Mouse (Mus musculus) neural tube, embryonic 13.5 days (tissue): ENCODE results near the gene Olfr522. TPM values are rescaled to one million over a fixed set of nuclear protein-coding genes. Genes with fewer than 3 reads are reported as not detected.

Experiments used
- ATAC-seq: fragments of 200-750 bp; cut with Nextera tagmentation; 2 replicates; pipeline ENCODE4 v1.8.0; 2017; ENCODE audit warnings: low read depth, mild to moderate bottlenecking, moderate TSS enrichment, moderate library complexity
- H3K27ac ChIP-seq: fragments of 300-500 bp; sonication (generic); replicated peaks from 2 replicates; pipeline ENCODE4 v1.5.1; 2015; ENCODE audit warnings: moderate library complexity, mild to moderate bottlenecking, inconsistent platforms
- H3K27me3 ChIP-seq: fragments of 300-500 bp; sonication (generic); 2 replicates; pipeline ENCODE4 v1.6.1; 2015; ENCODE audit warnings: mild to moderate bottlenecking, inconsistent platforms
- H3K36me3 ChIP-seq: fragments of 300-500 bp; sonication (generic); 2 replicates; pipeline ENCODE4 v1.6.1; 2015; ENCODE audit warnings: mild to moderate bottlenecking, inconsistent platforms
- H3K4me1 ChIP-seq: fragments of 300-500 bp; sonication (generic); replicated peaks from 2 replicates; pipeline ENCODE4 v1.6.1; 2015; ENCODE audit warnings: inconsistent platforms
- H3K4me2 ChIP-seq: fragments of 300-500 bp; sonication (generic); 2 replicates; pipeline ENCODE4 v1.6.1; 2015; ENCODE audit warnings: inconsistent platforms, mild to moderate bottlenecking, moderate library complexity
- H3K4me3 ChIP-seq: fragments of 300-500 bp; sonication (generic); 2 replicates; pipeline ENCODE4 v1.5.1; 2015; ENCODE audit warnings: mild to moderate bottlenecking, inconsistent platforms
- H3K9ac ChIP-seq: fragments of 300-500 bp; sonication (generic); 2 replicates; pipeline ENCODE4 v1.6.1; 2015; ENCODE audit warnings: moderate library complexity, mild to moderate bottlenecking, inconsistent platforms
- H3K9me3 ChIP-seq: fragments of 300-500 bp; sonication (generic); 2 replicates; pipeline ENCODE4 v1.6.1; 2016; ENCODE audit warnings: inconsistent platforms
- WGBS: fragments of 180-500 bp; shearing (Covaris S2); methylation state at CpG from one replicate; pipeline ENCODE4 v1.1.7; 2015; 5-methylcytosine and 5-hydroxymethylcytosine counted together
- polyA plus RNA-seq: library from polyadenylated mRNA; unstranded; fragments of >200 nt; fragmentation: Nextera tagmentation; extraction: Ambion mirVana; gene quantifications from 2 replicates; pipeline ENCODE4 v1.2.1, GENCODE M21; 2015

The Olfr522 gene
- polyA plus RNA-seq: not detected in 2 replicates

DNA sequence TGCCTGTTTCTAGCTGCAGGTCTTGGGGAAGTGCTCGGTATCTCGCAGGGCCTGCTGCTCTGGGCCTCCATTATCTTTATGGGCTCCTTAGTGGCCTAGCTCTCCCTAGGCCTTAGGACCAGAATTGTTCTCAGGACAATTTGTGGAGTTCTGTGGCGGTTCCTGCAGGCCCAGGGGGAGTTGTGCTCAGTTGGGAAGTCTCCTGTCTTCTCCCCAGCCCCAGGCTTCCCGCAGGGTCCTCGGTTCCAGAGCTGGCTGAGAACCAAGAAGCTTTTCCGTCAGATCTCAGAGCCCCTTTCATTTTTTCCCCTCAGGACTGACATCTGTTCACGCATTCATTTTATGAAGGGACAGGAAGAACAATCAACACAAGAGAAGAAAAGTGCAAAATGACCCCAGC is at the start of gene Olfr522:
Gene Olfr522, minus strand, starts transcription at position 101 of the 400 bp plus-strand sequence.
- no peak within 1 kb of the TSS for H3K4me2 ChIP-seq
- H3K27ac ChIP-seq: no peak within 1 kb of the TSS
- no peaks in the 10 kb centered on the region for H3K9me3 ChIP-seq
- H3K4me1 ChIP-seq: no peaks in the 10 kb centered on the region
- H3K27me3 ChIP-seq: no peaks in the 10 kb centered on the region
- H3K4me3 ChIP-seq: no peak within 1 kb of the TSS
- ATAC-seq: no peak
- no peaks in the 10 kb centered on the region for H3K36me3 ChIP-seq
- no peak within 1 kb of the TSS for H3K9ac ChIP-seq
- 73% methylated on average over 7 of the region's 7 CpGs for WGBS

DNA sequence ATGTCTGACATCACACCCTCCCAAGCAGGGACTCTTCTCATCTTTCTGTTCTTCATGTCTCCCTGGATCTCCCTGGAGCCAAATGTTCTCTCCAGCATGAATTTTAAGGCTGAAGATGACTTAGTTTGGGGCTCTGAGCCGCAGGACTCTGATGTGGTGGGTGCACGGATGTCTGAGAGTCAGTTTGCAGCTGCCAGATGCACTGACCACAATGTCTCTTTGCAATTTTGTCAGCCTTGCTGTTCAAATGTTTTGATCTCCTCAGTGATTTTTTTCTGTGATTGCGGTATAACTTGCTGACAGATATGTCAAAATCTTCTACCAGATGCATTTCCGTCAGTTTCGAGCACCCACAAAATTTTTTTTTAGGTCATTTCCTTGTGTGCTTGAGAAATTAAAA is 49.3 kb upstream of the Olfr522 start:
- H3K27ac ChIP-seq: no peak overlapping the region
- H3K9me3 ChIP-seq: no peaks in the 10 kb centered on the region
- H3K4me1 ChIP-seq: no peaks in the 10 kb centered on the region
- no peak overlapping the region for H3K4me2 ChIP-seq
- no peak for ATAC-seq
- WGBS: 87% methylated on average over 5 of the region's 5 CpGs
- H3K36me3 ChIP-seq: no peaks in the 10 kb centered on the region
- no peak overlapping the region for H3K9ac ChIP-seq
- no peaks in the 10 kb centered on the region for H3K27me3 ChIP-seq
- H3K4me3 ChIP-seq: no peak overlapping the region

DNA sequence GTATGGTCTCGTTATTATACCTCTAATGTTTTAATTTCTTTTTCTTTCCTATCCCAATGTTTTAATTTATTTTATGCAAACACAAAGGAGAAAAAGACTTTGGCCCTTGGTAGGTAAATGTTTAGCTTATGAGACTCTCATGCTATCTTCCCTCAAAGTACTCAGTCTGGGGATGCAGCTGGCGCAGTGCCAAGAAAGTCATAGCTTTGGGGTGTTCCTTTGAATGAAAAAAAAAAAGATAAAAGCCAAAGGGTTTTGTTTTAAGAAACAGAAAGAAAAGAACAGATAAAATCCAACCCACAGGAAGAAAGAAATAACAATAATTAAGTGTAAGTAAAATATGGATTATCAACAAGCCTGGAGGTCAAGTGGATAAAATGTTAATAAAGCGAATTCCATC is 44.1 kb upstream of the Olfr522 start:
- no peak overlapping the region for H3K27ac ChIP-seq
- no peaks in the 10 kb centered on the region for H3K36me3 ChIP-seq
- H3K27me3 ChIP-seq: no peaks in the 10 kb centered on the region
- no peaks in the 10 kb centered on the region for H3K4me1 ChIP-seq
- H3K4me3 ChIP-seq: no peak overlapping the region
- H3K9ac ChIP-seq: no peak overlapping the region
- WGBS: 87% methylated on average over 3 of the region's 3 CpGs
- no peaks in the 10 kb centered on the region for H3K9me3 ChIP-seq
- no peak overlapping the region for H3K4me2 ChIP-seq
- ATAC-seq: no peak

DNA sequence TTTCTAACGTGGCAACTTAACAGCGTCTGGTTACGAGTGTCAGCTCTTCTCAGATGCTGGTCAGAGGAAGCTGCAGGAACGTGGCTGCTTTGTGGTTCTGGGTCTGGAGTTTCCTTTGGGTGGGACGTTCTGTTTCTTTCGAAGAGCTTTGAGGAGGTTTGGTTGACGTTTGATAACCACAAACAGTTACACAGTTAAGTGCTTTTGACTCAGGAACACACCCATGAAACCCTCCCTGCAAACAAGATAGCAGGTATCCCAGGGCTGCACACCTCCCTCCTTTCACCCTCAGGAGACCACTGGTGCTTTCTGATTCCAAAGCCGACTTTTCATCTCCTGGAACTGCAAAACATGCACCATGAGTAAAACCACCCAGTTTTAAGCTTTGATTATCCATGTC is 43.6 kb upstream of the Olfr522 start:
- Histone ChIP-seq H3K9ac (no peak overlapping the region), H3K4me3 (no peak overlapping the region), H3K27me3 (no peaks in the 10 kb centered on the region), H3K36me3 (no peaks in the 10 kb centered on the region), H3K4me1 (no peaks in the 10 kb centered on the region), H3K9me3 (no peaks in the 10 kb centered on the region), H3K27ac (no peak overlapping the region), H3K4me2 (no peak overlapping the region)
- ATAC-seq: no peak
- WGBS: 82% methylated on average over 8 of the region's 8 CpGs

DNA sequence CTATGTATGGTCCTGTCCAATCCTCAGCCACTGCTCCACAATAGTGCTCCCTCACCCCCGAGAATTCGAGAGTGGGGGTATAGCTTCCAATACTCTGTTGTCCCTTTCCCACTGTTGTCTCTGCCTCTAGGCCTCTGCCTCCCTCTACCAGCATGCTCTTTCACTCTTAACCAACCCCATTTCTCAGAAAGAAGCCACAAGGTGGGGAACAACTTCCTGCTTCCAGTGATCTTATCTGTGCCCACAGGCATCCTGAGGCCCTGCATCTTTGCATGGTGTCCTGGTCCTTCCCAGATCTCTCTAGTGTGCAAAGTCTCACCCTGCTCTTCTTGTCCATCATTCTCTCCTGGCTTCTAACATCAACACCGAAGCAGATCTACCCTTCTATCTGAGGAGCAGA is 42.3 kb upstream of the Olfr522 start:
- Histone ChIP-seq H3K4me2 (no peak overlapping the region), H3K9ac (no peak overlapping the region), H3K27me3 (no peaks in the 10 kb centered on the region), H3K4me1 (no peaks in the 10 kb centered on the region), H3K4me3 (no peak overlapping the region), H3K36me3 (no peaks in the 10 kb centered on the region), H3K9me3 (no peaks in the 10 kb centered on the region), H3K27ac (no peak overlapping the region)
- WGBS: 92% methylated on average over 3 of the region's 3 CpGs
- ATAC-seq: no peak

DNA sequence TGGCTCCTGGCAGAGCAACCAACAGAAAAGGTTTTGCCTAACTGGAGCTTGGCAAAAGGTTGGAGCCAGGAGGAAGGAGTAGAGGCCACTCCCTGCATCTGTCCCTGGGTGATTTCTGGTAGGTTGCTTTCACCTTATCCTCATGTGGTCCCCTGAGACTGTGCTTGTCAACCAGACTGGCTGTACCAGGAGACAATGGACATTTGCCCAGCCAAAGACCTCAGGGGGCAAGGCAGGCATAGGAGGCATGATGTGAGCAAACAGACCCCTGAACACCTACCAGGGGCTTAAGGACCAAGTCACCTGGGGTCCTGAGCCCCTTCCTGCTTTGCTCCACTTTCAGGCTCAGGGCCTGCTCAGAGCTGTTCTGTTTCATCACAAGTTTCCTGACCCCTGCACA is 41.3 kb upstream of the Olfr522 start, which contains the start of gene Olfr524:
Gene Olfr524, minus strand, starts transcription at position 101 of the 400 bp plus-strand sequence.
- no peak for ATAC-seq
- no peaks in the 10 kb centered on the region for H3K4me1 ChIP-seq
- no peak within 1 kb of the TSS for H3K27ac ChIP-seq
- no peaks in the 10 kb centered on the region for H3K9me3 ChIP-seq
- H3K4me3 ChIP-seq: no peak within 1 kb of the TSS
- no peaks in the 10 kb centered on the region for H3K36me3 ChIP-seq
- H3K9ac ChIP-seq: no peak within 1 kb of the TSS
- H3K27me3 ChIP-seq: no peaks in the 10 kb centered on the region
- no peak within 1 kb of the TSS for H3K4me2 ChIP-seq

DNA sequence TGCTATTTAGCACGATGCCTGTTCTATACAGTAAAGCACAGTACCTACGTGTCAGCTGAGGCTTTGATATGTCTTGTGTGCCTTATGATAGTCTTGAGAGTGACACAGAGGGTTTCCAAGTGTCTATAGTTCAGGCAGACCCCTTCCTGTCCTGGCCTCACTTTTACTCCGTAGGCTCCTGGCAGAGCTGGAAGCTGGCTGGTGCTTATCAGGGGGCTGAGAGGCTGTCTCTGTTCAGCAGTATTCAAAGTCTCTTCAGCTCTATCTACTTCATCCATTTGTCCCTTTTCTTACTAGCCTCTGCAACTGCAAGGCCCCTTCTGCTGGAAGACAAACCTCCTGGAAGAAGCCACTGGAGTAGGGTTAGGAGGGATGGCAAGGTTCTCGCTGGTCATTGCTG is 36.5 kb upstream of the Olfr522 start:
- H3K9ac ChIP-seq: no peak overlapping the region
- no peak overlapping the region for H3K4me3 ChIP-seq
- H3K9me3 ChIP-seq: no peaks in the 10 kb centered on the region
- H3K4me1 ChIP-seq: no peaks in the 10 kb centered on the region
- no peaks in the 10 kb centered on the region for H3K36me3 ChIP-seq
- no peak overlapping the region for H3K4me2 ChIP-seq
- H3K27ac ChIP-seq: no peak overlapping the region
- no peaks in the 10 kb centered on the region for H3K27me3 ChIP-seq
- 90% methylated on average over 4 of the region's 4 CpGs for WGBS
- ATAC-seq: no peak

DNA sequence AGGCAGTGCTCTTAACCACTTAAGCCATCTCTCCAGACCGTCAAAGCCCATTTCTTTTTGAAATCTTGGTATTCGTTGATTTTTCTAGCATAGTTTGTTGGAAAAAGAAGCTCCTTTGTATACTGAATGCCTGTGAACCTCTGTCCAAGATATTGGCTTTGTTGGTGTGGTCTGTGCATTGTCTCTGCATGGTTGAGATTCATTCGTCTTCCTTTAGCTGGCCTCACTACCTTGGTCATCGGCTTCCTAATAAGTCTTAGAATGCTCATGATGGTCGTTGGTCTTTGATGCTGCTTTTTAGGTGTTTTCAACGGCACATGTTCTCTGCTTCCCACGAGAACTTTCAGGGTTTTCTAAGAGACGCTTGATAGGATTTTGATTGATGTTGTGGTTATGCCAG is 31.4 kb upstream of the Olfr522 start:
- H3K4me3 ChIP-seq: no peak overlapping the region
- H3K36me3 ChIP-seq: no peaks in the 10 kb centered on the region
- H3K27me3 ChIP-seq: no peaks in the 10 kb centered on the region
- H3K9ac ChIP-seq: no peak overlapping the region
- WGBS: 82% methylated on average over 8 of the region's 8 CpGs
- H3K4me1 ChIP-seq: no peaks in the 10 kb centered on the region
- no peak overlapping the region for H3K27ac ChIP-seq
- no peak for ATAC-seq
- no peak overlapping the region for H3K4me2 ChIP-seq
- no peaks in the 10 kb centered on the region for H3K9me3 ChIP-seq

DNA sequence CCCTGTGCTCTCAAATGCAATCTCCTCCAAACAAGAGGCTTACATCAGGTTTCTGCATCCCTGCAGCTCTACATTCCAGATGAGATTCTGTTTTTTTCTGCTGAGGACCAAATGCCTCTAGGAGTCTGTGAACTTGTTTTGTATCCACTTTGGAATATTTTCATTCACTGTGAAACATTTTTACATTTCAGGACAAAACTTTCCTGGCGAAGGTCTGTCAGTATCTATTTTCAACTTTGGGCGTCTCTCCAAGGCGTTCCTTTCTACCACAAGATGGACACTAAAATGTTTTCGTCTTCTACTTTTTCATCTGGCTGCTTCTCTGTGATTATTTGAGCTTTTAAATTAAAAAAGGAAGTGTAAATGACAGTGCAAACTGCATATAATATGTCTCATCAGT is 29.5 kb upstream of the Olfr522 start:
- no peak overlapping the region for H3K4me2 ChIP-seq
- H3K27ac ChIP-seq: no peak overlapping the region
- H3K4me3 ChIP-seq: no peak overlapping the region
- no peak for ATAC-seq
- H3K36me3 ChIP-seq: no peaks in the 10 kb centered on the region
- no peaks in the 10 kb centered on the region for H3K4me1 ChIP-seq
- 95% methylated on average over 4 of the region's 4 CpGs for WGBS
- no peak overlapping the region for H3K9ac ChIP-seq
- H3K27me3 ChIP-seq: no peaks in the 10 kb centered on the region
- H3K9me3 ChIP-seq: no peaks in the 10 kb centered on the region

DNA sequence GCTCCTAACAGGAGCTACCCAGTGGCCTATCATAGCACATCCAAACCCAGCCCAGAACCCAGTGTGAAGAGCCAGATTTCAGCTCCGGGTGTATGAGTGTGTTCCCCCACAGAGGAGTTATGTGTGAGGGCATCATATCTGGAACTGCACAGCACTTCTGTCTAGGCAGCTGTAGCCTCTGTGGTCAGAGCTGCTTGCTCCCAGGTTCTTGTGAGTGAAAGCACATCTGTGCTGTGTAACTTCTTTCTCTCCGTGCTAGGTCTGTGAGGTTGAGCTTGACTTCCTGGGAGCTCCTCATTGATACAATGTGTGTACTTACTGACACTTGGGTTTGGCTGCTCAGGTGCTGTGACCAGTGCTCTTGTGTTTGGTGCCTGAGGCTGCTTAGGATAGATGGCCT is 28.3 kb upstream of the Olfr522 start:
- H3K27me3 ChIP-seq: no peaks in the 10 kb centered on the region
- no peak for ATAC-seq

DNA sequence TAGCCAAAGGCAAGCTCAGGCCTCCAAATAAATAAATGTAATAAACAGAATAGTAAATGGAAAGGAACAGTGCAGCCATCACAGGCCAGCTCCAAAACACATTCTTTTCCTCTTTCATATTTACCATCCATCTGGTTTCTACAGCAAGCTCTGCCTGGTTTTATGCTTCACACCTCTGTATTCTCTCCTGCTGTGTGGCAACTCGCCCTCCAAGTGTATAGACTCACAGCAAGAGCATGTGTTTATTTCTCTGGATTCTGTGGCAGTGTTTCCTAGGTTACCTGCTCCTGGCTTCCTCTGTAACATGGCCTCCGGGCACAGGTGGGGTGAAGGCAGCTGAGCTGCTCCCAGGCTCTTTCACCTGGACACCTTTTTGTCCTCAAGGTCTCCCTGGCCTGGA is 27.9 kb upstream of the Olfr522 start:
- 65% methylated on average over 2 of the region's 2 CpGs for WGBS
- ATAC-seq: no peak
- H3K4me3 ChIP-seq: no peak overlapping the region

More for the DNA sequence above, 28.3 kb upstream of the Olfr522 start:
- H3K4me1 ChIP-seq: no peaks in the 10 kb centered on the region
- no peaks in the 10 kb centered on the region for H3K36me3 ChIP-seq
- WGBS: 79% methylated on average over 2 of the region's 2 CpGs
- no peak overlapping the region for H3K4me2 ChIP-seq
- no peak overlapping the region for H3K9ac ChIP-seq
- no peak overlapping the region for H3K27ac ChIP-seq
- H3K4me3 ChIP-seq: no peak overlapping the region
- H3K9me3 ChIP-seq: no peaks in the 10 kb centered on the region

DNA sequence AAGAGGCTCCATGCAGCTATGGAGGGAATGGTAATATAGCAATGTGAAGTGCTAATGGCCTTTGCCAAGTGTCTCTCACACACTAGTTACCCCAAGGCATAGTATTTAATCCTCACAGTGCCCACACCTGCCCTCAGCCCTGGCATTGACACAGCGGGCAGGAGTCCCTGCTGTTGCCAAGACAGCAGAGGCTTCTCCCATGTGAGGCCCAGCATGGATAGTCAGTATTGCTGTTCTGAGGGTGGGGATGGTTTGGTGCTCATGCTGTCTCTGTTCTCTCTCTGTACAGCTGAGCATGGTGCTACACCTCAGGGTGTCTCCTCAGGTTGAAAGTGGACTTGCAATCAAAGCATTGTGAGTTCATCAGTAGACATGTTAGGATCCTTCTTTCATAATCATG is 25.9 kb upstream of the Olfr522 start:
- Histone ChIP-seq H3K27ac (no peak overlapping the region), H3K4me2 (no peak overlapping the region), H3K9me3 (no peaks in the 10 kb centered on the region), H3K27me3 (no peaks in the 10 kb centered on the region), H3K4me1 (no peaks in the 10 kb centered on the region), H3K4me3 (no peak overlapping the region), H3K36me3 (no peaks in the 10 kb centered on the region), H3K9ac (no peak overlapping the region)
- ATAC-seq: no peak
- 83% methylated on average over 1 of the region's 1 CpGs for WGBS

More for the DNA sequence above, 27.9 kb upstream of the Olfr522 start:
- Histone ChIP-seq H3K4me2 (no peak overlapping the region), H3K36me3 (no peaks in the 10 kb centered on the region), H3K27ac (no peak overlapping the region), H3K9ac (no peak overlapping the region), H3K9me3 (no peaks in the 10 kb centered on the region), H3K4me1 (no peaks in the 10 kb centered on the region), H3K27me3 (no peaks in the 10 kb centered on the region)

DNA sequence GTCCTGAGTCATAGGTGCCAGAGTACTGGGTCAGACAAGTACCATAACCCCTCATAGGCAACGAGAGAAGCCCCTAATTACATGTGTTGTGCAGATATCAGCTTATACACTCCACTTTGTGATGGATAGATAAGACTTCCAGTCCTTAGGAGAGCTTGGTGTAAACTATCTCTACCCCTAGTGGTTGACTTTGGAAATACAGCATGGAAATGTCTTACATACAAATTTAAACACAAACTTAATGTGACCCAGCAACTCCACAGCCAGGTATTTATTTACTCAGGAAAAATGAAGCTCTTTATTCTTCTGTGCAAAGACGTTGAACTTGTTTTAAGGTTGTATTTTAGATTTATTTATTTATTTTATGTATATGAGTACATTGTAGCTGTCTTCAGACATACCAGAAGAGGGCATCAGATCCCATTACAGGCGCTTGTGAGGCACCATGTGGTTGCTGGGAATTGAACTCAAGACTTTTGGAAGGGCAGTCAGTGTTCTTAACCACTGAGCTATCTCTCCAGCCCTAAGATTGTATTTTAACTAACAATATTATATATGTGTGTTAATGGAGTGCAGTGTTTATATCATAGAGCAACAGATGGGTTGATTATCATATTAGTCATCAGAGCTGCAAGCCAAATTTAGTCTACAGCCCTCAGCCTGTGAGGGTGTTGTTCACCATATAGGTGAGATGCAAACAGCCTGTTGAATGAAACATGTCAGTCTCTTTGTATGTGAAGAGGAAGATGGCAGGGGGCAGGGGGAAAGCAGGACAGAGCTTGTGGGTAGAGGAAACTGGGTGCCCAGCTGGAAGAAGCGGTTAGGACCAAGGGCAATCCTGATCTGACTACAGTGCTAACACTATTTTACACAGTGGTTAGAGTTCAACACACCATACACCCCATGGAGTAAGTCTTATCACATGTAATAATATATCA is 24.1 kb upstream of the Olfr522 start:
- Histone ChIP-seq H3K9ac (no peak overlapping the region), H3K36me3 (no peaks in the 10 kb centered on the region), H3K4me1 (no peaks in the 10 kb centered on the region), H3K27ac (no peak overlapping the region), H3K9me3 (no peaks in the 10 kb centered on the region), H3K27me3 (no peaks in the 10 kb centered on the region), H3K4me2 (no peak overlapping the region), H3K4me3 (no peak overlapping the region)
- WGBS: 59% methylated on average over 4 of the region's 4 CpGs
- ATAC-seq: no peak
